Mouse (Mus musculus) ES-Bruce4 (cell line): ENCODE measurements around the gene Ccdc97. TPM values are rescaled to one million over a fixed set of nuclear protein-coding genes. Genes with fewer than 3 reads are reported as not detected.

Experiments
- H3K27ac ChIP-seq: 2 replicates; pipeline ENCODE4 v1.5.1; 2012; ENCODE audit warnings: low read length, inconsistent platforms; ENCODE audit not compliant: insufficient read depth
- H3K27me3 ChIP-seq: 2 replicates; pipeline ENCODE4 v1.6.1; 2012; ENCODE audit warnings: mild to moderate bottlenecking, low read length, inconsistent platforms; ENCODE audit not compliant: control insufficient read depth, poor library complexity, insufficient read depth, severe bottlenecking
- H3K36me3 ChIP-seq: 2 replicates; pipeline ENCODE4 v1.6.1; 2012; ENCODE audit warnings: inconsistent platforms, mild to moderate bottlenecking, low read length, moderate library complexity; ENCODE audit not compliant: control insufficient read depth, poor library complexity, insufficient read depth, severe bottlenecking
- H3K4me1 ChIP-seq: one replicate; pipeline ENCODE4 v1.8.1; 2011; ENCODE audit warnings: low read length; ENCODE audit not compliant: control insufficient read depth, insufficient read depth
- H3K4me3 ChIP-seq: 2 replicates; pipeline ENCODE4 v1.5.1; 2011; ENCODE audit warnings: low read depth, mild to moderate bottlenecking, low read length
- H3K9ac ChIP-seq: 2 replicates; pipeline ENCODE4 v1.6.1; 2012; ENCODE audit warnings: low read depth, mild to moderate bottlenecking, inconsistent platforms; ENCODE audit not compliant: poor library complexity, severe bottlenecking
- H3K9me3 ChIP-seq: replicated peaks from 2 replicates; pipeline ENCODE4 v1.6.1; 2012; ENCODE audit warnings: mild to moderate bottlenecking, low read length, inconsistent platforms; ENCODE audit not compliant: control insufficient read depth, poor library complexity, insufficient read depth, severe bottlenecking
- CTCF ChIP-seq: IDR thresholded peaks from one replicate; pipeline ENCODE4 v1.8.1; 2011; ENCODE audit warnings: low read depth, low read length
- EP300 ChIP-seq: IDR thresholded peaks from 2 replicates; pipeline ENCODE4 v1.6.1; 2011; ENCODE audit warnings: low read depth, low read length; ENCODE audit not compliant: insufficient read depth
- POLR2A ChIP-seq: IDR thresholded peaks from one replicate; pipeline ENCODE4 v1.8.1; 2011; ENCODE audit warnings: low read length; ENCODE audit not compliant: insufficient read depth
- polyA plus RNA-seq: library from polyadenylated mRNA; stranded (reverse); fragments of >200 nt; gene quantifications from 2 replicates; pipeline ENCODE4 v1.2.4, GENCODE M21; 2011; ENCODE audit warnings: low read depth; ENCODE audit not compliant: missing spikeins, insufficient read depth, insufficient read length

Gene Ccdc97
- polyA plus RNA-seq, 1 experiment, result 46.9 TPM

DNA sequence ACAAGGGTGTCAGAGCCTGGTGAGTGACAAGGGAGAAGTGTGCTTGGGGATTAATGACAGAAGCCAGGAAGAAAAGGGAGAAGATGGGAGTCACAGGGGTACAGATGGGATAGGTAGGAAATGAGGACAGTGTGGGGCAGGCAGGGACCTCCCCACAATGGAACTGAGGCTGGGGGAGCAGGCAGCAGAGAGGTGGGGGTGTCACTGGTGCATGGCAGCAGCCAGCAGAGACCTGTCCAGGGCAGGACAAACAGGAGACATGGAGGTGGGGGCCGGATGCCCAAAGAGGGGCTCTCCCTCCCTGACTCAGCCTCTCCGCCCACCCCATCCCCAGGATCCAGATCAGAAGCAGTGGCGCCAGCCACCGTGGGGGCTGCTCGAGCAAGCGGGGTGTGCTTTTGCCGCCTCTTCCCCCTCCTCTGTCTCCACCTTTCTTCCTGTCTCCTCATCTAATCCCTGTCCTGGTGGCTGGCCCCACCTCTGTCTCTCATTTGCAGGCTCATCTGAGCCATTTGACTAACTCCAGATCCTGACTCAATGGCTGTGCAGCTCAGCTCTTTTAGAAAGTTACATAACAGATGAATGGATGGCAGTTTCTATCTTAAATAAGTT, 8.3 kb downstream of the Ccdc97 start:
- no peaks in the 10 kb centered on the region for H3K9me3 ChIP-seq
- H3K27ac ChIP-seq, result no peak overlapping the region
- no peaks in the 10 kb centered on the region for H3K27me3 ChIP-seq
- no peak overlapping the region for H3K4me3 ChIP-seq
- H3K9ac ChIP-seq, result peak overlapping the region; percentile 40
- no peaks in the 10 kb centered on the region for H3K4me1 ChIP-seq
- peaks cover 7% of the 10 kb centered on the region for H3K36me3 ChIP-seq
- TF ChIP-seq POLR2A (no peak), EP300 (no peak), CTCF (no peak)

- peak overlapping the region; percentile 40 for H3K9ac ChIP-seq
- no peaks in the 10 kb centered on the region for H3K27me3 ChIP-seq
- no peaks in the 10 kb centered on the region for H3K4me1 ChIP-seq
- no peaks in the 10 kb centered on the region for H3K9me3 ChIP-seq
- no peak overlapping the region for H3K27ac ChIP-seq
- TF ChIP-seq CTCF (no peak), POLR2A (no peak), EP300 (no peak)
- H3K4me3 ChIP-seq, result peak overlapping the region; percentile 13; the same call in 1 of the 2 replicates
- H3K36me3 ChIP-seq, result peaks cover 6% of the 10 kb centered on the region
These were observed 8.9 kb downstream of the Ccdc97 start for GRCm38 (mm10) chr7:25709961-25710360.

DNA sequence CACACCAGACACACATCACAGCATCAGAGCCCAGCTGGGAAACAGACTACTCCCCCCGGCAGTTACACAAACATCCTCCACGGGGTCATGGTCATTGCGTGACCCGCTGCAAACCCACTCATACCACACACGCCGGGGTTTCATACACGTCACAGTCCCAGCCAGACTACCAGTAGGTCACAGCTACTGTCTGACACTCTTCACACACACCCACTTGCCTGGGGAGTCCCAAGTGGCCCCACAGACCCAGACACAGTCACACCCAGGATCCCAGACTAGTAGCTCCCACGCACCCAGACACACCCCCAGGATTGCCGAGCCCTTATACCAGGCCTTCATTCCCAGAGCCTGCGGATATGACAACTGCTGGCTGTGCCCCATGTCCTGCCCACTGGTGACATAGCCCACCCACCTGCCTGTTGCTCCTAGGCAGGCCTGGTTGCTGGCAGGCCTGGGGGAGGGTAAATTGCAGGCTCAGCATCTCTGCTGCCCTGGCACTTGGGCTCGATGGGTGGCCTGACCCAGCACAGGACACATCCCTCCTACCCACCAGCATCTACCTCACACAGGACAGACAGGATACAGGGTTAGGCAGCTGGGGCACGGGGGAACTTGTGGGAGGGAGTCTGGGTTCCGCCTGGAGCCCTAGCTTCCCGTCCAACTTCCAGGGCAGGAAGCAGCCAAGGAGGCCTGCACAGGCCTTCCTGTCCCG, 11.2 kb downstream of the Ccdc97 start:
- TF ChIP-seq CTCF (no peak), EP300 (no peak), POLR2A (no peak)
- Histone ChIP-seq H3K27ac (no peak overlapping the region), H3K9ac (peak overlapping the region; percentile 33; the same call in 1 of the 2 replicates), H3K36me3 (no peaks in the 10 kb centered on the region), H3K27me3 (no peaks in the 10 kb centered on the region), H3K4me3 (peak overlapping the region; percentile 13; the same call in 1 of the 2 replicates), H3K9me3 (no peaks in the 10 kb centered on the region), H3K4me1 (no peaks in the 10 kb centered on the region)

DNA sequence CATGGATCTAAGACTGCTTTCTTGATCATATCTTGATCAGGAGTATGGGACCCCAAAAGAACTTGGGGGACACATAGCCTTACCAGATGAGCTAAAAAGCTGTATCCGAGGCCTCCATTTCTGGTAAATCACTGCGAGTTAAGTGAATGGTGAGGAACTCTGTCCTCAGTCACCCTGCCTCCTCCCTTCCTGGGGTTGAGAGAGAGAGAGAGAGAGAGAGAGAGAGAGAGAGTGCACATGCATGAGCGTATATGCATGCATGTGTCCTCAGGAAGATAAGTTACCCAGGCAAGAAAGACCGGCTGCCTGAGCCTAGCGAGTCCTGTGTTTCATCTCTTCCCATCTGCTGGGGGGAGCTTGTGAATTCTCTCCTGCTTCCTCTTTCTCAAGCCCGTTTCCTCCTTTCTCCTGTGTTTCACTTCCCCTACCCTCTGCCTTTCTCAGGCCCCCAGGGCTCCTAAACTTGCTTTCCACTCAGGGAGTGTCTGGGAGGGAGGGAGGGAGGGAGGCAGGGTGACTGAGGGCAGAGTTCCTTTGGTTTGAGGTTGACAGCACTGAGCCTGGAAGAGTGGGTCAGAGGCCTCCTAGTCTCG, 12.2 kb downstream of the Ccdc97 start:
- H3K27me3 ChIP-seq, result no peaks in the 10 kb centered on the region
- no peak overlapping the region for H3K4me3 ChIP-seq
- H3K9ac ChIP-seq, result no peak overlapping the region
- TF ChIP-seq EP300 (no peak), CTCF (no peak), POLR2A (no peak)
- no peaks in the 10 kb centered on the region for H3K36me3 ChIP-seq
- no peak overlapping the region for H3K27ac ChIP-seq
- H3K4me1 ChIP-seq, result no peaks in the 10 kb centered on the region
- 0 out of 2 replicates have a peak, but pooled peaks cover 3% of the 10 kb centered on the region for H3K9me3 ChIP-seq

- Histone ChIP-seq H3K27ac (no peak overlapping the region), H3K27me3 (no peaks in the 10 kb centered on the region), H3K9ac (no peak overlapping the region), H3K36me3 (no peaks in the 10 kb centered on the region), H3K4me1 (no peaks in the 10 kb centered on the region), H3K9me3 (0 out of 2 replicates have a peak, but pooled peaks cover 3% of the 10 kb centered on the region), H3K4me3 (no peak overlapping the region)
- TF ChIP-seq POLR2A, result no peak
- no peak for TF ChIP-seq EP300
- no peak for TF ChIP-seq CTCF
These were observed 13.1 kb downstream of the Ccdc97 start for GRCm38 (mm10) chr7:25705801-25706251.

GRCm38 (mm10) chr7:25704716-25705364, 14.0 kb downstream of the Ccdc97 start:
- no peak for TF ChIP-seq CTCF
- no peak for TF ChIP-seq EP300
- TF ChIP-seq POLR2A, result no peak
- Histone ChIP-seq H3K27ac (peak overlapping the region; percentile 15; the same call in 1 of the 2 replicates), H3K27me3 (no peaks in the 10 kb centered on the region), H3K9me3 (0 out of 2 replicates have a peak, but pooled peaks cover 3% of the 10 kb centered on the region), H3K9ac (peak overlapping the region; percentile 33; the same call in 1 of the 2 replicates), H3K36me3 (no peaks in the 10 kb centered on the region), H3K4me1 (no peaks in the 10 kb centered on the region), H3K4me3 (peak overlapping the region; percentile 79)
